Comparison of ENCODE assay signal across 8 mouse cellular contexts in genomic region chr2:84855732-84856131, GRCm38 (mm10). TPM values are rescaled to one million over a fixed set of nuclear protein-coding genes. Genes with fewer than 3 reads are reported as not detected.
DNase-seq lines count a peak whose midpoint lies in the region; ATAC-seq lines count a peak whose summit lies in the region.

No protein-coding gene starts in this region.

- H3K4me2 ChIP-seq in forebrain, embryonic 12.5 days = no peak overlapping the region
- no peak overlapping the region for H3K4me2 ChIP-seq in intestine, embryonic 16.5 days (ENCODE audit: low read depth, low read length)

- no peak overlapping the region for H3K27ac ChIP-seq in forebrain, embryonic 12.5 days
- H3K27ac ChIP-seq in intestine, embryonic 16.5 days (ENCODE audit: low read length) = no peak overlapping the region

- no peaks in the 10 kb centered on the region for H3K9me3 ChIP-seq in forebrain, embryonic 12.5 days
- no peaks in the 10 kb centered on the region for H3K9me3 ChIP-seq in intestine, embryonic 16.5 days (ENCODE audit: control insufficient read depth, low read length)

- H3K36me3 ChIP-seq in forebrain, embryonic 12.5 days (replicated peaks) = peaks cover 31% of the 10 kb centered on the region
- H3K36me3 ChIP-seq in intestine, embryonic 16.5 days (ENCODE audit: control insufficient read depth, insufficient read depth, low read length) = peaks cover 7% of the 10 kb centered on the region; the same call in 1 of the 2 replicates

- H3K4me3 ChIP-seq in forebrain, embryonic 12.5 days (replicated peaks) = no peak overlapping the region
- H3K4me3 ChIP-seq in intestine, embryonic 16.5 days (ENCODE audit: low read length) = no peak overlapping the region

- WGBS in forebrain, embryonic 12.5 days = 62% methylated on average over 2 of the region's 2 CpGs
- WGBS in intestine, embryonic 16.5 days = 61% methylated on average over 2 of the region's 2 CpGs

- H3K27me3 ChIP-seq in forebrain, embryonic 12.5 days = no peaks in the 10 kb centered on the region
- H3K27me3 ChIP-seq in intestine, embryonic 16.5 days (replicated peaks; ENCODE audit: control insufficient read depth, insufficient read depth, low read length) = no peaks in the 10 kb centered on the region

- peaks cover 6% of the 10 kb centered on the region for H3K4me1 ChIP-seq in forebrain, embryonic 12.5 days
- H3K4me1 ChIP-seq in intestine, embryonic 16.5 days (ENCODE audit: control insufficient read depth, insufficient read depth, low read length) = peaks cover 3% of the 10 kb centered on the region; the same call in 1 of the 2 replicates

- ATAC-seq in forebrain, embryonic 12.5 days (ENCODE audit: low FRiP score) = 0 out of 2 replicates have a peak, but pooled peaks have one; percentile 59
- peak; percentile 34; the same call in 1 of the 2 replicates for ATAC-seq in intestine, embryonic 16.5 days

- H3K9ac ChIP-seq in forebrain, embryonic 12.5 days = no peak overlapping the region
- no peak overlapping the region for H3K9ac ChIP-seq in intestine, embryonic 16.5 days (ENCODE audit: low read depth, low read length)

- DNase-seq in right cerebral cortex, postnatal 14 days = peak; percentile 49
- DNase-seq in right cerebral cortex, adult 18-20 months = no peak
- peak; percentile 82 for DNase-seq in adipocyte (ENCODE audit: low spot score)
- DNase-seq in lung, adult 18-20 months = peak; percentile 50 to 51
- peak; percentile 75 for DNase-seq in retina, embryonic 14.5 days (ENCODE audit: low spot score)
- DNase-seq in urinary bladder, postnatal 10 days (ENCODE audit: low spot score) = no peak

RNA-seq across cellular contexts. Expression of gene Slc43a1, which starts 17.1 kb away (rescaled TPM):
- 11.4 and 14.4 TPM in 2 replicates for polyA plus RNA-seq in forebrain, embryonic 12.5 days (2016; fragmentation: Nextera tagmentation; extraction: Ambion mirVana)
- polyA plus RNA-seq in intestine, embryonic 16.5 days (2015; fragmentation: Nextera tagmentation; extraction: Ambion mirVana) = 12.8 and 14.6 TPM in 2 replicates

RNA-seq across cellular contexts. Expression of gene Timm10, which starts 28.9 kb away (rescaled TPM):
- polyA plus RNA-seq in forebrain, embryonic 12.5 days (2016; fragmentation: Nextera tagmentation; extraction: Ambion mirVana) = 36.7 and 42.3 TPM in 2 replicates
- 59.7 and 61.5 TPM in 2 replicates for polyA plus RNA-seq in intestine, embryonic 16.5 days (2015; fragmentation: Nextera tagmentation; extraction: Ambion mirVana)

RNA-seq across cellular contexts. Expression of gene Rtn4rl2, which starts 30.8 kb away (rescaled TPM):
- polyA plus RNA-seq in forebrain, embryonic 12.5 days (2016; fragmentation: Nextera tagmentation; extraction: Ambion mirVana) = 5.2 and 7.9 TPM in 2 replicates
- 0.57 and 0.61 TPM in 2 replicates for polyA plus RNA-seq in intestine, embryonic 16.5 days (2015; fragmentation: Nextera tagmentation; extraction: Ambion mirVana)

RNA-seq across cellular contexts. Expression of gene Smtnl1, which starts 33.3 kb away (rescaled TPM):
- not detected in 2 replicates for polyA plus RNA-seq in forebrain, embryonic 12.5 days (2016; fragmentation: Nextera tagmentation; extraction: Ambion mirVana)
- 0.10 and 0.17 TPM in 2 replicates for polyA plus RNA-seq in intestine, embryonic 16.5 days (2015; fragmentation: Nextera tagmentation; extraction: Ambion mirVana)

RNA-seq across cellular contexts. Expression of gene Ube2l6, which starts 57.1 kb away (rescaled TPM):
- polyA plus RNA-seq in forebrain, embryonic 12.5 days (2016; fragmentation: Nextera tagmentation; extraction: Ambion mirVana) = 30.0 and 30.5 TPM in 2 replicates
- polyA plus RNA-seq in intestine, embryonic 16.5 days (2015; fragmentation: Nextera tagmentation; extraction: Ambion mirVana) = 47.5 and 49.9 TPM in 2 replicates

Comparison
In these comparisons a context has a peak if more than half of its experiments do, and no peak if none do; other contexts are left out.
1. DNase-seq: peak in right cerebral cortex, postnatal 14 days (single experiment), adipocyte (single experiment), lung, adult 18-20 months (2 of 2) and retina, embryonic 14.5 days (single experiment); none in right cerebral cortex, adult 18-20 months (single experiment) and urinary bladder, postnatal 10 days (single experiment).